In the genomic region with DNA sequence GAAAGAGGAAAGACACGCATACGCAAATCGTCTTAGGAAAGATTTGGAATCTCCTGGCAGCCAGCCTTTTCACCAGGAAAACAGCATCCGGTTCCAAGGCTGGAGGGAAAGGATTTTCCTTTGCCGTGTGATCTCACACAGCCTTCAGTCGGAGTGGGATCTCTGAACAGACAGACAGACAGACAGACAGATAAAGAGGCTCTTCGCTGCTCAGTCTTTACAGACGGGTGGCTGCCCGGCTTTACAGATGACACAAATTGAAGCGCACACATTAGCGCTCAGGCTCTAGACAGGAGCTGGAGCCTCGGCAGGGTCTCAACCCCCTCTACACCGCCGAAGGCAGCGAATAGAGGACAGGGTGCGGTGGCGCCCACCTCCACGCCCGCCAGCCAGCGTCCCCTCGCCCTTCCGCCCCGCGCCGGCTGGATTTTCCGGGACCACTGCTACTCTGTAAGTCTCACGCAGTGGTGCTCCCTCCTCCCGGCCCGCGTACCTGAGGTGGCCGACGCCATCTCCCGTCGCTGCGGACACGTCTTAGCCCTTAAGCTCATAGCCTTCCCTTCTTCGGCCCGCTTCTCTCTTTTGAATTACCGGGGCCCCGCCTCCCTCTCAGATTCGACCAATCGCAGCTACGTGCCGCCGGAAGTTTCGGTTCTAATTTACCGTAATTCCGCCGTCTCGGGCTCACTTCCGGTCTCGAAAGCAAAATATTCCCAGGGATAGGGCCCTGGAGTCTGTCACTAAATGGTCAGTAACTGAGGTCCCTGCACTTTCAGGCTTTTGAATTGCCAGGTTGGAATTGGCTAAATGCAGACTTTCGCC, we compare ENCODE assay signal across 8 mouse cellular contexts. TPM values are rescaled to one million over a fixed set of nuclear protein-coding genes. Genes with fewer than 3 reads are reported as not detected.
DNase-seq lines count a peak whose midpoint lies in the region; ATAC-seq and TF ChIP-seq lines count a peak whose summit lies in the region.

Gene Kif22, minus strand, starts transcription at position 621 of the 822 bp plus-strand sequence.

- TF ChIP-seq CTCF in layer of hippocampus, adult 2 months (conservative IDR thresholded peaks at IDR 0.05): no peak
- TF ChIP-seq CTCF in lung, postnatal 0 days (IDR thresholded peaks at IDR 0.05): no peak

- peak; percentile 76 for DNase-seq in MEL-GATA-1-ER (ENCODE audit: extremely low read depth, low read depth)
- DNase-seq in cerebellum, adult 18-20 months: peak; percentile 89 to 91
- DNase-seq in heart, postnatal 36 days: peak; percentile 93 to 95
- DNase-seq in layer of hippocampus, adult 2 months (ENCODE audit: low spot score in 2 of 2): peak; percentile 88 to 91
- peak; percentile 95 for DNase-seq in lung, postnatal 0 days (ENCODE audit: low spot score)
- DNase-seq in ovary, postnatal 10 days (ENCODE audit: low spot score): peak; percentile 90
- DNase-seq in thymus, postnatal 0 days (ENCODE audit: low spot score): peak; percentile 87

- peak; percentile 91 for ATAC-seq in forebrain, embryonic 16.5 days
- peak; percentile 95 for ATAC-seq in lung, postnatal 0 days

- no peaks in the 10 kb centered on the region for H3K27me3 ChIP-seq in forebrain, embryonic 16.5 days (replicated peaks; ENCODE audit: control insufficient read depth, insufficient read depth, low read length)
- H3K27me3 ChIP-seq in lung, postnatal 0 days (replicated peaks; ENCODE audit: insufficient read depth, low read length): no peaks in the 10 kb centered on the region

- peak within 1 kb of the TSS; percentile 82 for H3K9ac ChIP-seq in forebrain, embryonic 16.5 days (replicated peaks; ENCODE audit: low read depth, low read length)
- H3K9ac ChIP-seq in lung, postnatal 0 days (replicated peaks; ENCODE audit: low read depth): peak within 1 kb of the TSS; percentile 48

- peak within 1 kb of the TSS; percentile 90 for H3K4me3 ChIP-seq in forebrain, embryonic 16.5 days (replicated peaks; ENCODE audit: low read length)
- peak within 1 kb of the TSS; percentile 68 for H3K4me3 ChIP-seq in layer of hippocampus, adult 2 months
- H3K4me3 ChIP-seq in lung, postnatal 0 days (ENCODE audit: low read depth, low read length): peak within 1 kb of the TSS; percentile 80

- peaks cover 19% of the 10 kb centered on the region for H3K4me1 ChIP-seq in forebrain, embryonic 16.5 days (replicated peaks; ENCODE audit: control insufficient read depth, insufficient read depth, low read length)
- H3K4me1 ChIP-seq in lung, postnatal 0 days (ENCODE audit: insufficient read depth, low read depth, low read length): peaks cover 8% of the 10 kb centered on the region; the same call in 1 of the 2 replicates

- no peaks in the 10 kb centered on the region for H3K9me3 ChIP-seq in forebrain, embryonic 16.5 days (ENCODE audit: control insufficient read depth, low read length)
- H3K9me3 ChIP-seq in lung, postnatal 0 days (ENCODE audit: low read length): no peaks in the 10 kb centered on the region

- peak; percentile 38 for TF ChIP-seq EP300 in lung, postnatal 0 days (IDR thresholded peaks at IDR 0.05)

- 0% methylated on average over 53 of the region's 53 CpGs for WGBS in forebrain, embryonic 16.5 days
- 1% methylated on average over 53 of the region's 53 CpGs for WGBS in lung, postnatal 0 days

- intact Hi-C loops in heart, postnatal 36 days (cut with DNase I): loop anchor here (5.0 kb wide), 1 partner anchor 155 kb away; the partner anchor contains the start of gene Cd2bp2

- peak within 1 kb of the TSS; percentile 56 for H3K27ac ChIP-seq in forebrain, embryonic 16.5 days (ENCODE audit: low read length)
- peak within 1 kb of the TSS; percentile 89 for H3K27ac ChIP-seq in layer of hippocampus, adult 2 months
- peak within 1 kb of the TSS; percentile 33 for H3K27ac ChIP-seq in lung, postnatal 0 days (ENCODE audit: low read length)

- no peaks in the 10 kb centered on the region for H3K36me3 ChIP-seq in forebrain, embryonic 16.5 days (ENCODE audit: control insufficient read depth, insufficient read depth)
- H3K36me3 ChIP-seq in lung, postnatal 0 days (ENCODE audit: insufficient read depth, low read length): no peaks in the 10 kb centered on the region

- peak within 1 kb of the TSS; percentile 93 for H3K4me2 ChIP-seq in forebrain, embryonic 16.5 days (ENCODE audit: low read length)
- H3K4me2 ChIP-seq in lung, postnatal 0 days (replicated peaks; ENCODE audit: low read depth, low read length): peak within 1 kb of the TSS; percentile 94

RNA-seq across cellular contexts. Expression of gene Kif22, which starts in this region (rescaled TPM):
- polyA plus RNA-seq in forebrain, embryonic 16.5 days (2015; fragmentation: Nextera tagmentation; extraction: Ambion mirVana): 52.9 and 61.2 TPM in 2 replicates
- 1 to 10 TPM; 1.0 to 2.6 TPM for total RNA-seq in heart, postnatal 36 days (2021)
- total RNA-seq in layer of hippocampus, adult 2 months (2021): 1 to 10 TPM; 4.1 to 9.9 TPM
- 7.0 and 9.2 TPM in 2 replicates for polyA plus RNA-seq in lung, postnatal 0 days (2015; fragmentation: Nextera tagmentation; extraction: Ambion mirVana)
- 117 and 133 TPM in 2 replicates for polyA plus RNA-seq in thymus, postnatal 0 days (2015; fragmentation: Nextera tagmentation; extraction: Ambion mirVana)

Comparison
In these comparisons a context has a peak if more than half of its experiments do, and no peak if none do; other contexts are left out.
1. Peak in every context shown above with its lines: DNase-seq, ATAC-seq, H3K4me3 ChIP-seq and H3K27ac ChIP-seq.
2. H3K27ac ChIP-seq: peak in every context shown above with its lines; median percentile 89 in layer of hippocampus, adult 2 months; 56 in forebrain, embryonic 16.5 days; 33 in lung, postnatal 0 days.